Mouse (Mus musculus) adrenal gland, postnatal 10 days (tissue): ENCODE data around the gene Ncoa3. TPM values are rescaled to one million over a fixed set of nuclear protein-coding genes. Genes with fewer than 3 reads are reported as not detected.

Experiments used
- DNase-seq: peaks from one replicate; pipeline ENCODE4 v3.0.0; 2021; ENCODE audit warnings: mixed read lengths
- total RNA-seq, 2 experiments: library from RNA; stranded (reverse); gene quantifications; 2 replicates each; pipeline ENCODE4 v1.2.3; 2021

Ncoa3 gene
- total RNA-seq, 2 experiments from 2014 or later: 24.1 to 31.7 TPM

DNA sequence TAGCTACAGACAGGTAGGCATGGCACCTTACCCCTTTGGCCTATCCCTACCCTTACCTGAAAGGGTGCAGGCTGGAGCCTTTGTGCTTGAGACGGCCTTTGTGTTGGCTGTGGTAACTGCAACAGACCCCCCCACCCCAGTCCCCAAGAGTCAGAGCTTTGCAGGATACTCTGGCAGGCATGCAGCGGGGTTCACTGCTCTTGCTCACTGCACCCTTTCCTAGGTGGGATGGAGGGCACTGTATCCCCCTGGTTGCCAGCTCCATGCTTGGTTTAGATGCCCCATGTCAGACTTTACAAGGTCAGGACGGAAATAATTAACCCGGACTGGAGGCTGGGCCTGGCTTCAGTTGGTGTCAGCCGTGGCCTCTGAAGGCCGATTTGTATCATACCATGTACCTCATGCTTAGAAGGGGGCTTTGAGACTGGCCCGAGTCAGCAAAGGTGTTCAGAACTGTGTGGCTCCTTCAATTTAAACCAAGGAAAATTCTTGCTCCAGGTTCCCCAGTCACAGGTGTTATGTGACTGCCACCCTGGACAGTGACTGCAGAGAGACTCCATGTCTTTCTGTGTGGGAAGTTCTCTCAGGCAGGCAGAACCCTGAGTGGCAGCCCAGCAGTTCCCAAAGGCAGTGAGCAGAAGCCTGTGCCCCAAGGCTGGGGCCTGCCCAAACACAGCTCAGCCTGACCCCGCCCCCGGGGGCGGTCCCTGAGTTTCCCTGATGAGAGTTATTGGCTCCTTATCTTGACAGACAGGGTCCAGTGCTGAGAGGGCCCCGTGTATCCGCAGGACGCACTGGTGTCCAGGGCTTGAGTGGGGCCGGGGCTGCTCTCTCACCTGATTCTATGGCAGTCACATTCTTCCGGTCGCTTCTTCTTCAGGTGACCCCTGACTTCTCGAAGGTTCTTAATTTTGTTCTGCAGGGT lies 87.8 kb downstream of the Ncoa3 start:
- DNase-seq: peak; percentile 87

GRCm38 (mm10) chr2:166080967-166081750 lies 88.7 kb downstream of the Ncoa3 start:
- DNase-seq: peak; percentile 77

- DNase-seq: peak; percentile 91
Observed at GRCm38 (mm10) chr2:166082193-166082592, 89.8 kb downstream of the Ncoa3 start.

DNA sequence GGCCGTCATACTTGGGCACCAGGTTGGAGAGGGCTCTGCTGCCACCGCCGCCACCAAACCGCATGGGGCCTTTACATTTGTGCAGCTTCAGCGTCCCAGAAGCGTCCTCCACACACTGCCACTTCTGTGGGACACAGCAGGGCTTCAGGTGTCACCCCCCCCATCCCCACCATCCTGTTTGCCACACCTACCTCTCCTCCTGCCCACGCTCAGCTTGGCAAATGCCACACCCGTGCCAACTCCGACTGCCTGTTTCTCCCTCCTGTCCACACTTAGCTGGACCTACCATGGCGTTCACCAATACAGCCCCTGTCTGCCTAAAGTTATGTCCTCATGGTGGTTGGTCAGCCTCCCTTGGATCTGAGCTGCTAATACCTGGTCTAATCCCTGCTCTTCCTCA lies 90.2 kb downstream of the Ncoa3 start:
- no peak for DNase-seq

DNA sequence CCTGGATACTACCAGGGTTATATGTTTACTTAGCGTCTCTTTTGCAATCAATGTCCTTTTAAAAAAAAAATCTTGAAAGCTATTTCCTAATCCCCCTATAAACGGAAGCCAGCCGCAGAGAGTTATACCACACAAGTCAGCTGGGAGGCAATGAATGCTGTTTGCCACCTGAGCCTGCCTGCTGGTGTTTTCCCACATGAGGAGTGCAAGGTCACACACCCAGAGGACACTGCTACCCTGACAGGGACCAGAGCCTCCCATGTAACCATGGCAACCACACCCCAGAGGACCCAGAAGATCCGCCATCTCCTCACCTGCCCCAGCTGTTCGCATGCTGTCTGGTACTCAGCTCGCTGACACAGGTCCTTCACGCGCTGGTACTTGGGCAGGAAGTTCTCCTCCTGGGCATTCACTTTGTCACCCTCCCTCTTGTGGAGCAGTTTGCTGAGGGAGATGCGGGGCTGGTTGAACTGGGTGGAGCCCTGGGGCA lies 91.2 kb downstream of the Ncoa3 start:
- no peak for DNase-seq

DNA sequence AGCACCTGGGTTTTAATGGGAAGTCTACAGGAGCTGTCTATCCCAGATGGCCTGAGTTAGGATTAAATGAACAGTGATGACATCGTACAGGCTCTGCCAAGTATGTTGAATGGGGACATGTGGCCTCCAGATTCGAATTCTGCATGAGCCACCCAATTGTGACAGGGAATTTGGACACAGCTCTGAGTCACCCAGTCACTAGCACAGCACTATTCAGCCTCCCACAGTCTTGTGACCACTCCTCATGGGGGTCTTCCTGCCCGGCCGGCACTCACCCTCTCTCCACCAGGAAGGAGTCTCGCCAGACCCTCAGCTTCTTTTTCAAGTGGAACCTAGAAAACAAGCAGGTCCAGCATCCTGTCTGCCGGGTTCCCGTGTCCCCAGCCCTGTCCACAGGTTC lies 91.7 kb downstream of the Ncoa3 start:
- no peak for DNase-seq

GRCm38 (mm10) chr2:166084964-166085363 lies 92.5 kb downstream of the Ncoa3 start:
- peak; percentile 84 for DNase-seq

DNA sequence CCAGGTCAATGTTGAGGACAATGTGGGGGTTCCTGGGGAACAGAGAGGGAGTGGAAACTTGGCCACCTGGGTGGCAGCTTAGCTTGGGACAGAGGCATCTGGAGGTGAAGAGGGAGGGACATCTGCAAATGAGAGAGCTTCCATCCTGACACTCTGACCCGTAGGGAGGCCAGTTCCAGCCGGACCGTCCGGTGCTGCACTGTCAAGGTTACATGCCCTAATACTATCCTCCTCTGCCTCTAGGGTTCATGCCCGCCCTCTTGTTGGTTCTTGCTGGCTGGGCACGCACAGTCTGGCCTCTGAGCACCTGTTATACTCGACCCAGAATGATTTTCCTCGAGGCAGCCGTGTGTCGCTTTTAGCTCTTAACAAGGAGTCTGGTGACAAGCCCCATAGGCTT lies 93.3 kb downstream of the Ncoa3 start:
- no peak for DNase-seq

DNA sequence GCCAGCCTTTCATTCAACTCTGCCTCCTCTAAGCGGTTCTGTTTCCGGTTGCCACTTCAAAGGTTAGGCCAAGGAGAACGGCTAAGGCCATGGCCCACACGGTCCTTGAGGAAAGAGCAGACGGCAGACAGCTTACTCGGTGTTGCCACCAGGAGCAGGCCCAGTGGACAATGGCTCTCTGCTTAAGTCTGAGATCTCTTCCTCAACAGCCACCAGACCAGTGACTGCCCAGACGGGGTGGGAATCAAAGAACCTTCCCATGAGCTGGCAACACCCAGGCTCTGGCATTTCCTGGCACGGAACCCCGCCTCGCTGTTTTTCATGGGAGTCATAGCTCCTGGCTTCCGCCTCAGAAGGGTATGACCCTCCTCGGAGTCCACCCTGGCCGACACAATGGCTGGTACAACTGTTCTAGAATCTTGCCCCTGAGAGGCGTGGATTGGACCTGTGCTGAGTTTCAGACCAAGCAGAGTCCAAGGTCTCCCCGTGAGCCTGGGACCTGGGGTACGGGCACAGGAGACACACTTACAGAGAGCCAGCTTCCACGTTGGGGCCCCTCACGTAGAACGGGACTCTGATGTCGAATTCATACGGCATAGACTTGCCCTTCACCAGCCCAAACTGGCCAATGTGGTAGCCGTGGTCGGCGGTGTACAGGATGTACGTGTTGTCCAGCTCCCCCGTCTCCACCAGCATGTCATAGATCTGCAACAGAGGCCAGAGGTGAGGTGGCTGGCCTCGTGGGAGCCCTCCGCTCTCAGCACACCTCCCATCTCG lies 94.2 kb downstream of the Ncoa3 start:
- peak; percentile 64 for DNase-seq

DNA sequence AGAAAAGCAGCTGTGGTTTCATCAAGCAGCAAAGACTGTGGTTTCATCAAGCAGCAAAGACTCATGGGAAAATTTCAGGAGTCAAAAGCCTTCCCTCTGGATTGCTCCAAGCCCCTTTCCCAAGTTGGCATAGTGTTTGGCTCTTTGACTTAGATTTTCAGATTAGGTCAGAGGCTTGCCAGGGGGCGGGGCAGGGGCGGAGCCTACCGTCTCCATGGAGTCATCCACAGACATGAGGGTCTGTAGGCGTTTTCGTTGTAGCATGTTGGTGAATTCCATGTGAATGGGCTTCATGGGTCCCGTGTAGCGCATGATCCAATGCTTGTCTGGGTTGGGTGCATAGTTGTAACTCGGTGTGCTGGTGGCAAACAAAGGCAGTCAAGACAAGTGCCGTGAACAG lies 96.6 kb downstream of the Ncoa3 start:
- peak; percentile 74 for DNase-seq

DNA sequence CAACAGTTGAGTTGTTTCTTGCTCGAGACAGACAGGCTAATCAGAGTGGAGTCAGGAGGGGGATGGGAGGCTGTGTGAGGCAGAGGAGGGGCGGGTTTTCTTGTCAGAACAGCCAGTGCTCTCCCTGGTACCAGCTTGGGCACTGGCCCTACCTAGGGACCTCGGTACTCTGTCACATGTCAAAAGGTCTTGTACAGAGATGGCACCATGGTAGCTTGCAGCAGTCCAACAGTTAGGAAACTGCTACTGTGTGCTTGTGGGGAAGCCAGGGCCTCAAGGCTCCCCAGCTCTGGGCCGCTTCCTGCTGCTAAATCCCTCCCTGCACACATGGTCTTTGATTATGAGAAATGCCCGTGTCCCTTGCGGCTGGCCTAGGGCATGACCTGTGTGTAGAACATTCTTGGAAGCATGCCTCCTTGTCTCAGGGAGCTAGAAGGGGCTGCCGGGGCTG lies 97.7 kb downstream of the Ncoa3 start:
- peak; percentile 51 for DNase-seq

DNA sequence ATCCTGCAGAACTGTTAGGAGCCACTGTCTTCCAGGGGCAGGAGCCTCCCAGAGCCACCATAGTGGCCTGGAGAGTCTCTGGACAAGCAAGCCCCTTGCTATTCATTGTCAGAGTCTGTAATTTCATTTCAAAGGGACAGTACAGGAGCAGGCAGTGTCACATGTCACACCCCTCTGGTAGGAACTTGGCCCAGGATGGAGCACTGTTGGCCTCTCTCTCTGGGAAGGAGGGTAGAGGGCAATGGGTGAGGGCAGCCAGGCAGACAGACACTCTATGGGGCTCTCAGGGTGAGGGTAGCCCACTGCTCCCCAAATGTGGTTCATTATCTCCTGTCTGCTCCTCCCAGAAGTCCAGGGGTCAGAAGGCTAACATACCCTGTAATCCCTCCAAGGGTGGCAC lies 99.2 kb downstream of the Ncoa3 start:
- DNase-seq: peak; percentile 54

GRCm38 (mm10) chr2:166092412-166092811 lies 100.0 kb downstream of the Ncoa3 start:
- DNase-seq: no peak

DNA sequence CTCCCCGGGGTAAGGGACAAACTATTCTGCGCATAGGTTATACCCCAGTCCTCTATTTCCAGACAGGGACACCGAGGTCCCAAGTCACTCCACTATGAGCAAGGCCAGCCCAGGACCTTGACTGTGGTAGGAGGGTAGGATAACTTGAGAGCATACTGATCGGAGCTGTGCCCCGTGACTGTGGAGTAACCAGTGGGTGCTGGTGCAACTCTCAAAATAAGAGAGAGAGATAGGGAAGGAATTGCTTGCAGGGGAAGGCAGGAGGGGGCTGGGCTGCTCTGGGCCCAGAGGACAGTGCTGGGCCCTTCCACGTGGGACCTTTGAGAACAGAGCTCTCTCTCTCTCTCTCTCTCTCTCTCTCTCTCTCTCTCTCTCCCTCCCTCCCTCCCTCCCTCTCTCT lies 103.9 kb downstream of the Ncoa3 start:
- no peak for DNase-seq

GRCm38 (mm10) chr2:166096834-166097233 lies 104.4 kb downstream of the Ncoa3 start:
- DNase-seq: no peak

- peak; percentile 58 for DNase-seq
Observed at GRCm38 (mm10) chr2:166097443-166098291, 105.2 kb downstream of the Ncoa3 start.

DNA sequence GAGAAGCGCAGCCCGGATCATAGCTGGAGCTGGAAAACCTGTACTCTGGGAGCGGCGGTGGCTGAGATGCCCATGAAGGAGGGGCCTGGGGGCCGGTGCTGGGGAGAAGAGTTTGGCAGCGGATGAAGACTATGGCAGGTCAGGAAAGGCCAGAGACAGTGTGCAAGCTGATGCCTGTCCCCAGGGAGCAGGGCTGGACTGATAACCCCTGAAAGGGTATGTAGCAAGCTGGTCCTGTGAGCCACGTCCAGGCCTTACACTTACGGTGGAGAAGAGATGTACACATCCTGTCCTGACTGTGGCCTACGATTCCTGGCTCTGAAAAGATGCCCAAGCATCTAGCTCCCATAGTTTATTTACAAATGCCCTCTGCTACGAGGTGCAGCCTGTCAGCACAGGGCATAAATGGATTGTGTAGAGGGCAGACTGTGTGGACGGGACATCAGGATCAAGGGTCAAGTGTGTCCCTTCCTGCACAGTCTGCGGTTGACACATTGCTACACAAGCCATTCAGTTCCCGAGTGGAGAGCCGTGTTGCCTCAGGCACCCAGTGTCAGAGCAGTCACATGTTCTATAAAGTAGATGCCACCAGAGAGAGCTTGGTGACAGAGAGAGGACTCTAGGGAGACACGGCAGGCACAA lies 106.0 kb downstream of the Ncoa3 start:
- no peak for DNase-seq

DNA sequence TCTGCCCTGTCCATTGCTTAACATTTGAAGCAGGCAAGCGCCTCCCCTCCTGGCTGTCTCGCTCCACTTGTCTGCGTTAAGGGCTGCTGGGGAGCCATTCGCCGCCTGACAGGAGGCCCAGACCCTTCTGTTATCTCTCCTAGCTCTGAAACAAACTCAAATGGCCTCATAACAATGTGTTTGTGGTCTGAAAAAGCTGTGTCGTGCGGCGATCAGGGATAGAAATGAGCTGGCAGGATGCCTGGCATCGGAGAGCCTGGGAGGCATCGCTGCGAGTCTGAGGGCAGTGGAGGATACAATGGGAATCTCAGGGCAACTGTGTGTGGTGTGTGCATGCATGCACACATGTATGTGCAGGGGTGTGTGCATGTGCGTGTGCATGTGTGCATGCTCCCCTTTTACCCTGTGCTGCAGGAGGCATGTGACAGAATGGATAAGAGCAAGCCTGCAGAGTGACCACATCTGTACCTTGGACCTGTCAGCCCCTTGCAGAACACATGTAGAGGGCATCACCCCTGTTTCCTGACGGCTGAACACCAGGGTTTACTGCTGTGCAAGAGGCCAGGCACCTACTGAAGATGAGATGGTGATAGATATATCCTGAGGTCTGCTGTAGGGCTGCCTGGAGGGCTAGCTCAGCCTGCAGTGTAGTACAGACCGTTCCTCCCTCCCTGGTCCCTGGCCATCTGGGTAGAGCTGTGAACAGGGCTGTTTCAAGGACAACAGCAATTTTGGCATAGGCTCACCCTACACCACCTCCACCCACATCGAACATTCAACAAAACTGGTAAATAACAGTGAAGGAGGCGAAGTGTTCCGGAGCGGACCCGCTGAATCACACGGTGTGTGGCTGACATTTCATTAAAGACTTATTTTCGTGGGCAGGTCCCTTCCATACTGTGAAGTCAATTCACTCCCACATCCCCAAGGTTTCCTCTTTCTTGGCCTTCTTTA lies 108.2 kb downstream of the Ncoa3 start:
- DNase-seq: no peak

DNA sequence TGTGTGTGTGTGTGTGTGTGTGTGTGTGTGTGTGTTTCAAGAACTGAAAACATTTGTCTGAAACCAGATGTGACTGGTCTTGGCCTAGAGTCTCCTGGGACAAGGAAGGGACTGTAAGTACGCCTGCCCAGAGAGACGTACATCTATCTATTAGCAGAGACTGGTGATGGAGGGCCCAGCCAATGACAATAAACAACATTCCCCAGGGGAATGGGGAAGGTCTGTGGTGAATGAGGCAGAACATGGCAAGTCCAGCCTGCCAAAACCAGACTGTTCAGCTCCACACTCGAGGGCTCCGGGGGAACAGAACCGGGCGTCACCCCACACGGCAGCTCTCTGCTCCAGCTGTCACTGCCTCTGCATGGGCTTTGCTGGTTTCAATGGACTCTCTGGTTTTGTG lies 110.5 kb downstream of the Ncoa3 start:
- no peak for DNase-seq

- DNase-seq: no peak
Observed at GRCm38 (mm10) chr2:166105911-166106310, 113.5 kb downstream of the Ncoa3 start.
